Mouse (Mus musculus): ENCODE measurements around the gene Arhgef3.
"Not testable (repeated sequence)": the region's sequence is repeated elsewhere in the genome, so short reads cannot be mapped to it uniquely, and the experiment has no call there.

Gene Arhgef3

DNA sequence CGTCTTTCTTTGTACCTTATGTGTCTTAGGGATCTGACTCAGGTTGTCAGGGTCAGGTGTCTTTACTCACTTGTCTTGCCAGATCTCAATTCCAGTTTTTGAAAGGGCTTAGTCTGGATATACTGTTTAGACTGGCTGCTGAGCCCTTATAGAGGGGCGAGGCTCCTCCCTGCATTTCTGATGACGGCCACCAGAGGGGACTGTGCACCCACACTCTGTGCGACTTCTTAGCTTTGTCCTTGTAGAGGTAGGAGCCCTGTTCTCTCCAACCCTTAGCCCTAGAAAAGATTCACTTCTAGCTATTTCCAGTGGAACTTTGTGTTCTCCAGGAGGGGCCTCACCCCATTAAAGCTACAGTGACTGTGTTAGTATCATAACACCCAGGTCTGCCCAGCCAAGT, 72.3 kb downstream of the Arhgef3 start:
- DNase-seq (ENCODE audit: low read depth, low spot score), result peak; percentile 29

DNA sequence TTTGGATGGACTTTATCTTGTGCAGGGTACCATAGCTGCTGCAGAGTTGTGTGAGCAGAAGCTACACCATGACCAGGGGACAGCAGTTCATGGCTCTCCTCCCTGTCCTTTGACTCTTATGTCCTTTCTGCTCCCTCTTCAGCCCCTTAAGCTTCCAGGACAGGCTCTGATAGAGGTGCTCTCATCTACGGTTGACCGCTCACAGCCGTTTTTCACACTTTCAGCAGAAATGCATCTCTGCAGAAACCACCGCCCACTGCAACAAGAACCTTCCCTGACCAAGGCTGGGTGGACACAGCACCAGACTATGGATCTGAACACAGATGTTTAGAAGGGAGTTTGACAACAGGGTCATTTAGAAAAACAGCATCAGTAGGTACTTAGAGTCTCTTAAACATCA, 73.2 kb downstream of the Arhgef3 start:
- no peak for DNase-seq (ENCODE audit: low read depth, low spot score)

DNA sequence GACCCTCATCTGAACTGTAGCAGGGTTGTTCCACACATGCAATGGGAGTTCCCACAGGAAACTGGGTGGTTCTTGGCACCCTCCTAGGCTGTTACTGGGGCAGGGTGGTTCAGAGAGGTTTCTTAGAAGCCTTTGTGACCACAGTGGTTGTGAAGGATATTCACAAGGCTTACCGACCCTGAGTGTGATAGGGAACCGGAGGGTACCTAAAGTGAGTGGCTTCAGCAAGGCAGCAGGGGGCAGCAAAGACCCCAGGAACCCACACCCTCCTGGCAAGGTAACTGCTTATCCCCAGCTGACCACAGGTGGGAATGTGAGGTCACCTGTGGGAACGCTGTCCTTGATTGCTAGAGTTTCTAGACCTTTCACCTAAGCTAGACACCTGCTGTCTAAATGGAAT, 77.8 kb downstream of the Arhgef3 start:
- no peak for DNase-seq (ENCODE audit: low read depth, low spot score)

DNA sequence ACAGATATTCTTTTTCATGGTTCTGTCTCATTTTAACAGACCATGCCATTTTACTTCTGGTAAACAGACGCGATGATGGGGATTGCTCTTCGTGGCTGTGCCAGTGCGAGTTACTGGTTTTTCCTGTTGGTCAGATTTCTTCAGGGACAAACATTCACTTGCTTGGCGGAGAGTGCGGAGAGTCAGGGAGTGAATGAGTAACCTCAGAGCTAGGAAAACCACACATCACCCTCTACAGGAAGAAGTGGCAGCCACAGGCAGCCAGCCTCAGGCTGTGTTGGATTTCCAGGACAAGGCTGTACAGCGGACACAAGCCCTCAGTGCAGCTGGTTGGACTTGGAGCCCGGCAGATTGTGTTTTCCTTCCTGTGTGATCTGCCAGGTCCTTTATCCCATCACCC, 82.3 kb downstream of the Arhgef3 start:
- DNase-seq (ENCODE audit: low read depth, low spot score), result no peak

DNA sequence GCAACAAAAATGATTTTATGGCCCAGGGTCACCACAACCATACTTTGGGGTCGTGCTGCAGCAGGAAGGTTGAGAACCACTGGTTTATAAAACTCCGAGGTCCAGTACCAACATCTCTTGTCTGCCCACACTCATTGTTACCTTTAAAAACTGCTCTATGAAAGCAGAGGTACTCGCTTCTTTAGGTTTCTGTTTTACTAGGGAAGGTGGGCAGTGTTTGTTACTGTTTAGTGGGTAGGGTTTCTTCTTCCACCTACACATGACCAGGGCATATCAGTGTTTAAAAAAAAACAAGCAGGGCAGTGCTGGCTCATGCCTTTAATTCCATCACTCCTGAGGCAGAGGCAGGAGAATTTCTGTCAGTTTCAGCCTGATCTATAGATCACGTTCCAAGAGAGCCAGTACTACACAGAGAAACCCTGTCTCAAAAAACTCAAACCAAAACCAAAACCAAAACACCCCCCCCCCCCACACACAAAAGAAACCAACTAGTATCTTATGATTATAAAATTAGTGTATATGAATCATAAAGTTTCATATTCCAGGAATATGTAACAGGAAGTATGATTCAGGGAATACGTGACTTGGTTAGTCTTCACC, 83.9 kb downstream of the Arhgef3 start:
- DNase-seq (ENCODE audit: low read depth, low spot score), result no peak

DNA sequence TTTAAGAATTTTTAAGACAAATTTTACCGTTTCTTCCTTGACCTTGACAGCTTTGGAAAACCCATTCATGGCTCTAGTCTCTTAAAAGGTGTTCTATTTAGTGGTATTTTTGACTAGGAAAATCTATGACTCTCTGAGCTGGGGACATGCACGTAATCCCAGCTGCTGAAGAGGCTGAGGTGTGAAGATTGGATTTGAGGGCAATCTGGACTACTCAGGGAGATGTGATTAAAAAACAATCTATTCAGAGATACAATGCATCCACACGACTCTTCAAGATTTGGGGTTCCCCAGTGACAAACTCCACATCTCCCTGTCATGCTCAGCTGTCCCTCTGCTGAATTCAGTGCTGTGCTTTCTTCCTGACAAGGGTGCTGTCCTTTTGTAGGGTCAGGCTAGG, 84.4 kb downstream of the Arhgef3 start:
- DNase-seq (ENCODE audit: low read depth, low spot score), result no peak

DNA sequence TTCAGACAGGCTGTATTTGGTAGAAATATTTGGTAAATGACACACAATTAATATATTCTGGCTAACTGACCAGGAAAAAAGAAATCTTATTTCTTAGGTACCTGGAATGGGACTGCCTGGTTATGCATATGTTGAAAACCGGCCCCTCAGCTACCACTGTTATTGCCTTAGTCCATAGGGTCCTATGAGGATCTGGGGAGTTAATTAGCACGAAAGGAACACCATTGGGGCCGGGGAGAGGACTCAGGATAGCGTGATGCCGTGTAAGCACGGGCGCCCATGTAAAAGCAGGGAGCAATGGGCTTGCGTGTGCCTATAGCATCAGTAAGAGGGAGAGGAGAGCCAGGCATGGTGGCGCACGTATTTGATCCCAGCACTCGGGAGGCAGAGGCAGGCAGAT, 85.2 kb downstream of the Arhgef3 start:
- DNase-seq (ENCODE audit: low read depth, low spot score), result no peak

DNA sequence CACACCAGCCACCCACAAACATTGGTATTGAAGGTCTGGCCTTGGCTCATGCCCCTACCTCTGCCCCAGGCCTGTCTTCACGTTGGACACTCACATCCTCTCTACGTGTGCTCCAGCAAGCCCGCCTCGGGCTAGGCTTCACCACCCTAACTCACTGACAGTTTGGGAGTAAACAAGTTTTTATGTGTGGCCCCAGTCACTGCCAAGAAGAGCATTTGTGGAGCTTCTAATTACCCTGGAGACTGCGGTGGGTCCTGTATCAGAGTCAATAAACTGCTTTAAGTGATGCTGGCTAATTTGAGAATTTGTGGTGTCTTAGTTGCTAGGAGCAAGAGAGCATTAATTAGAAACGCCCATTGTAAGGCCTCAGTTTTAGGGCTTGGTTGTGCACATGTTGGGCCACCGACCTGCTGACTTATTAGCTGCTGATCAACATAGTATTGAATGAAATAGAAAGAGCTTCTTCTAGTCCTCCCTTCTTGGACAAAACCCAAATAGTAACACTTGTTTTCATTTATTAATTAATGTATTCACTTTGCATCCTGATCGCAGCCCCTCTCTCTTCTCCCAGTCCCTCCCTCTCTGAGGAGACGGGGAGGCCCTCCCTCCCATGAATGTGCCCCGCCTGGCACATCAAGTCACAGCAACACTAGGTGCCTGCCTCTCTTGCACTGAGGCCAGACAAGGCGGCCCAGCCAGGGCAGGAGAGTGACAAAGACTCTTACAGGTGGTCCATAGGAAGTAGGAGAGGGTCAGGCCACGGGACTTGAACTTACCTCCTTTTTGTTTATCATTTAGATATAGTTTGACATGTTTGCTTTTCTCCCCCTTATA, 86.3 kb downstream of the Arhgef3 start:
- DNase-seq (ENCODE audit: low read depth, low spot score), result no peak

DNA sequence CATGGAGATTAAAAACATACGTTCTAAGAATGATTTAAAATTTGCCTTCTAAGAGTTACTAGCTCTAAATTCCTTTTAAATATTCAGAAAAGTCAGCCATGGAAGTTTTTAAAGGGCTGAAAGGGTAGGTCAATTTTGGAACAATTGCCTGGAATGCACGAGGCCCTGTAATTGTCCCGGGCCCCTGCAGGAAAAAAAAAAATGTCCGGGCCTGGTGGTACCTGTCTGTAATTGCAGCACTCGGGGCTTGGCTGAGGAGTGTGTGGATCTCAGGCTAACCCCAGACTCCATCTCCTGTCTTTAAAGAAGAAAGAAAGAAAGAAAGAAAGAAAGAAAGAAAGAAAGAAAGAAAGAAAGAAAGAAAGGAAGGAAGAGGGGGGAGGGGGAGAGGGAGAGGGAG, 87.1 kb downstream of the Arhgef3 start:
- no peak for DNase-seq (ENCODE audit: low read depth, low spot score)

DNA sequence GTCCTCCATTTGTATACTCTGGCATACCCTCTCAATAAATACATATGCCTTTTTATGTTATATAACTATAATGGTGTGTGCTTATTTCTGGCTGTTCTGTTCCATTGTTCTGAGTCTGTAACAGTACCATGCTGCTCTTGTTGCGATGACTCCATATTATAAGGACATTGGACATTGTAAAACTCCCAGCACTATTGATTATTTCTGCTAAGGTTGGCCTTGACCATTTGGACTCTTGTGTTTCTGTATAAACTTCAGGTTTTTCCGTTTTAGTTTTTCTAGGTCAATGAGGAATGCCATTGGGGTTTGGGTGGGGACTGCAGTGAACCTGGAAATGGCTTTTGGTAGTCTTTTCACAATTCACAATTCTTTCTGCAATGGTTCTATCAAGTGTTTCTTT, 90.0 kb downstream of the Arhgef3 start:
- DNase-seq (ENCODE audit: low read depth, low spot score), result no peak

DNA sequence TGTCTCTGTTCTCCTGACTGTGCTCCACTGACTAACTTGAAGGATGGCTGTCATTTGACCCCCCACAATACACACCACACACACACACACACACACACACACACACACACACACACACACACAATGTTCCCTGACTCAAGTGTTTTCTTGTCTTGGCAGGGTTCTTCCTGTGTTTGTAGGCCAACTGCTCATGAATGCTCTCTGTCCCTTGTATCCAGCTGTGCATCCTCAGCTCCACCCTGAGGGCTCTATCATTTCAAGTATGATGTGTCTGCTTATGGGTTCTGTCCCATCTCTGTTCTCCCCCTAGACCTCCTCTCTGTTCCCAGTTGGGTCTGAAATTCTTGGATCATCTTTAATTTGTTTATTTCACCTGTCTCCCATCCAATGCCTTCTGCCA, 91.7 kb downstream of the Arhgef3 start:
- no peak for DNase-seq (ENCODE audit: low read depth, low spot score)

DNA sequence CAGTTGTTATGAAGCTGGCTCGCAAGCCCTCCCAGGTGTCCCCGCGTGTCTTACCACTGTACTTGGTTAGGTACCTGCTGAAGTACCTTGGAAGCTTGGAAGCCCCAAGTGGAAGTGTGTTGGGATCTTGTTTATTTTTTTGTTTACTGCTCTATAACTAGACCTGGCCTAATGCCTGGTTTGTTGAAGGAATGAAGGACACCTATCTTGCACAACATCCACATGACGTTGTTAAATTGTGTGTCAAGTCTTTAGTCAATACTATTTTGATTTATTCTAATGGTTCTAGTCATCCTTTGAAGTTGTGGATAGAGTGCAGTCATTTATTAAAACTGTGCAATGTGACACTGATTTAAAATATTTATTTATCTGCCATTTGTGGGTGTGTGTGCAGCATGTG, 94.8 kb downstream of the Arhgef3 start:
- no peak for DNase-seq (ENCODE audit: low read depth, low spot score)

DNA sequence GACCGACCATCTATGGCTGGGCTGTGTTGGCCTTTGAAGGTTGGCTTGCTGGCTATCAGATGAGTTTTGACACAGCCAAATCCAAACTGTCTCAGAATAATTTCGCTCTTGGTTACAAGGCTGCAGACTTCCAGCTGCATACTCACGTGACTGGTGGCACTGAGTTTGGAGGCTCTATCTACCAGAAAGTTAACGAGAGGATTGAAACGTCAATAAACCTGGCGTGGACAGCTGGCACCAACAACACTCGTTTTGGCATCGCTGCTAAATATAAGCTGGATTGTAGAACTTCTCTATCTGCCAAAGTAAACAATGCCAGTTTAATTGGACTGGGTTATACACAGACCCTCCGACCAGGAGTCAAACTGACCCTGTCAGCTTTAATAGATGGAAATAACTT, 96.1 kb downstream of the Arhgef3 start:
- DNase-seq (ENCODE audit: low read depth, low spot score), result not testable (repeated sequence)

DNA sequence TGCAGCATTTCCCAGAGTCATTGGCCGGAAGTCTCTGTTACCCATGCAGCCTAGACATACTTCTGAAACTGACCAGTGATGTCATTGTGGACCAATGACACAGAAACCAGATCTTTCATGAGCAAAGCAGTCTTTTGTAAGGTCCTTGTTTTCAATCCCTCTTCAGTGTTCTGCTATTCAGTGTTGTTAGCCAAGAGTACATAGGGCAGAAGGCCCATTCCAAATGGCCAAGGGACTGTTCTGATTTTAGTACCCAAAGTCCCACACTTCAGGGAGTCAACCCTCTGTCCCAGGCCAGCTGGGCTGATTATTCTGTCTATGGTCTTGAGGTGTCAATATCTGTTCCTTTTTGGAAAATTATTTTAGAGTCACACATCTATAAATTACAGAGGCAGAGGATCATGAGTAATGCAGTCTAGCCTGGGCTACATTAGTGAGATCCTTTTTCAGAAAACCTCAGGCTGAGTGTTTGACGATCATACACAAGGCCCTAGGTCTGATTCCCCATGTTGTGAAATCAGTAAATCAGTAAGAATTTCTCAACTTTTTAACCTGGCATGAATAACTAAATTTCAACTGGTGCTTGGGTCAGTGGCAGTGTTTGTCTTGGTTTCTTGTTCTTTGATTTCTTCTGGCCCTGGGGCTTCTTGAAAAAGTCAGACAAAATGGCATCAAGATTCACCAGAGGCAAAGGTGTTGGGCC, 97.2 kb downstream of the Arhgef3 start:
- DNase-seq (ENCODE audit: low read depth, low spot score), result no peak

DNA sequence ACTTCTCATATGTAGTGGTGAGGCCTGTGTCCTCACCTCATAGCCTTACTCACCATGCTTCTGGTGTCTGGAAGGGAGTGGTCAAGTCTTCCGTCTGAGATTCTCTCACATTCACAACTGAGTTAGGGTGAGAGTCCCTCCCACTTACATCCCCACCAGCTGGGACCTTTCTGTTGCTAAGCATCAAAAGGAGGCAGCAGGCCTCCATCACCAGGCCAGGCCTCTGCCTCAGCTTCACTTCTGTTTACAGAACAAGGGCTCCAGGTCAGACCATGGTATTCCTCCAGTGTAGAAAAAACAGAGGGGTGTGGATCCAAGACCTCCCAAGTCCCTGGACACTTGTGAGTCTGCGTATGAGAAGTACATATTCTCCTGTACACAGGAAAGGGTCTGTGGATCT, 99.5 kb downstream of the Arhgef3 start:
- DNase-seq (ENCODE audit: low read depth, low spot score), result no peak

DNA sequence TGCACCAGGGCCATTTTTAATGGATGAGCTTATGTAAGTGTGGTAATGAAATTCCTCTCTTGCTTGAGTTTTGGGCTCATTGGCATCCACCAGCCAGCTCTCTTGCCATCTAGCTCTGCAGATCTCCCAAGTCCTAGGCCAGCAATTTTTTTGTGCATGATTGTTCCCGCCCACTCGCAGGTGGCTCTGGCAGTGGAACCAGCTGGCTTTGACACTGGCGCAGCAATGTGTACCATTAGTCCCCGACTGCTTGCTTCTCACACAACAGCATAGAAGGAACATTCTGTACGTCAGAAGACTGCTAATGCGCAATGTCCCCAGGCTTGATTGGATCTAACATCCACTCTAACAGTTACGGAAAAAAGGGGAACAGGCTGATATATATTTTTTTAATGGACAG, 105.0 kb downstream of the Arhgef3 start:
- no peak for DNase-seq (ENCODE audit: low read depth, low spot score)

DNA sequence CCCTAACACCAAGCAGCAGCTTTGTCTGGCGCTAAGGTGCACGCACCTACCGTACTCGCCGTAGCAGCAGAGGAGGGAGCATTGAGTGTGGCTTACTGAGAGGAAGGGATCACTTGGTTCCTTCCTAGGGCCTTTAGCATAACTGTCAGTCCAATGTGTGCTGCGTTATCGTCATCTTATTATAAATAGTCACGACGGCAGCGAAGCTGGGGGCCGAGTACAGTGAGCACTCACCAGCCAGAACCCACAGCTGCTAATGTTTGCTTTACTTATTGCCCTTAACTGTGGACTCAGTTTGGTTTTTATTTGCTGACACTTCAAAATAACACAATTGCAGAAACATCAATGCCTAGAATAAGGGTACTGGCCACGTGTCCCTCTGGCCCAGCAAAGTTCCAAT, 105.6 kb downstream of the Arhgef3 start:
- no peak for DNase-seq (ENCODE audit: low read depth, low spot score)

DNA sequence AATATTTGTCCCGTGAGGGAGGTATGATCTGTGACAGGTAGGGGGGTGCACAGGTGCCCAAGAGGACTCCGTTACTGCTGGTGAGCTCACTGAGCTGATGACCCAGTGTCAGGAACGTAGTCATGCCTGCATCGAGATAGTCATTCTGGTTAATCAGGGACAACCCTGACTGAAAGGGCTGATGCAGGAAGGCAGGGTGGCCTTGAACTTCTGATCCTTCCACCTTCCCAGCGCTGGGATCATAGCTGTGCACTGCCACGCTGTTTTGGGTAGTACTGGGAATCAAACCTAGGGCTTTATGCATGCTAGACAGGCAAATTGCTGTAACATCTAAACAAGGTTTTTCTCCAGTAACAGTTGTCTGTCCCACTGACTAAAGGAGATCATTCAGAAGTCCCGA, 109.9 kb downstream of the Arhgef3 start:
- no peak for DNase-seq (ENCODE audit: low read depth, low spot score)

DNA sequence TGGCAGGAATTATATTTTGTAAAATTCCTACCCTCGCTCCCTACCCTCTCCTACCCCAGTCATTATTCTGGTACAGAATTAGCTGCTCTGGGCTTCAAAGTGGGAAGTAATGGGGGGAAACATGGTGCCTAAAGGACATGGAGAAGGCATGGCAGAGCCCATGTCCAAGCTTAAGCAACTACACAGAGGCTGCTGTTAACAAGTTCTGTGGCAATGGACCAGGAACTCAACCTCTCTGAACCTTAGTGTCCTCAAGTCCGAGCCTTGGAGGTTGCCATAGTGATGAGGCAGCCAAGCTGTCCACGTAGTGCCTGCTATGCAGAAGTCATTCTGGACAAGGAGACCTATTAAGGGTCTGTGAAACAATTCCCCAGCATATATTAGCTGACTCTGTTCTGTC, 111.6 kb downstream of the Arhgef3 start:
- DNase-seq (ENCODE audit: low read depth, low spot score), result no peak

DNA sequence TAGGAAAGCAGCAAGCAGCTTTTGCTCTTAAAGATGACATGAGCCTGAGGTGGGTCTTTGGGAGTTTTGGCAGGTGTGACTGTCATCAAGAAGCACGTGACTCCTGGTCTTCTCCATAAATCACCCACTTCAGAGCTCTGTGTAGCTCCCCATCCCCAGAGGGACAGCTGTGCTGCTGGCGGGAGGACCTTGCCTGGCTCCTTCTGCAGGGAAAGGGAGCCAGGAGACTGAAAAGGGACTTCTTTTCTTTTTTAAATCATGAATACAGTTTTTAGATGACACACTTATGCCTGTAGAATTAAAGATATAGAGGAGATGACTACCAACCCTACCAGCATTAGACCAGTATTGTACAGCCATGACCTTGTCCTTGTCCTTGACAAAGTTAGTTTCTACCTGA, 113.6 kb downstream of the Arhgef3 start:
- DNase-seq (ENCODE audit: low read depth, low spot score), result no peak

DNA sequence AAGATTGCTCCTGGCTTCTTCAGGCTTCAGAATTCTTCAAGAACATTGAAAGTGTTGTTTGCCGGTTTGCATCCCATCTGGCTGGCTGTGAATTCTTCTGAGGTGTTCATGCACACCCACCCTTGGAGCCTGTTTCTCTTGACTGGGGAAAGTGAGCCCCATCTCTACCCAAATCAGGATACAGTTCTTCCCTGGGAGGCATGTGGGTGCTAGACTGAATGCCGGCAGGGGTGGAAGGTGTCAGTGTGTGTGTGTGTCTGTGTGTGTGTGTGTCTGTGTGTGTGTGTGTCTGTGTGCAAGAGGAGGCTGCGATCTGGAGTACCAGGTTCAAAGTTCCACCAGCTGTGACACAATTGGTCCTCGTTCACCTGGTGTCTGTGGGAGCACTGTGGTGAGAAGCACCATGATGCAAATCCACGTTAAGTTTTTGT, 114.3 kb downstream of the Arhgef3 start:
- no peak for DNase-seq (ENCODE audit: low read depth, low spot score)

DNA sequence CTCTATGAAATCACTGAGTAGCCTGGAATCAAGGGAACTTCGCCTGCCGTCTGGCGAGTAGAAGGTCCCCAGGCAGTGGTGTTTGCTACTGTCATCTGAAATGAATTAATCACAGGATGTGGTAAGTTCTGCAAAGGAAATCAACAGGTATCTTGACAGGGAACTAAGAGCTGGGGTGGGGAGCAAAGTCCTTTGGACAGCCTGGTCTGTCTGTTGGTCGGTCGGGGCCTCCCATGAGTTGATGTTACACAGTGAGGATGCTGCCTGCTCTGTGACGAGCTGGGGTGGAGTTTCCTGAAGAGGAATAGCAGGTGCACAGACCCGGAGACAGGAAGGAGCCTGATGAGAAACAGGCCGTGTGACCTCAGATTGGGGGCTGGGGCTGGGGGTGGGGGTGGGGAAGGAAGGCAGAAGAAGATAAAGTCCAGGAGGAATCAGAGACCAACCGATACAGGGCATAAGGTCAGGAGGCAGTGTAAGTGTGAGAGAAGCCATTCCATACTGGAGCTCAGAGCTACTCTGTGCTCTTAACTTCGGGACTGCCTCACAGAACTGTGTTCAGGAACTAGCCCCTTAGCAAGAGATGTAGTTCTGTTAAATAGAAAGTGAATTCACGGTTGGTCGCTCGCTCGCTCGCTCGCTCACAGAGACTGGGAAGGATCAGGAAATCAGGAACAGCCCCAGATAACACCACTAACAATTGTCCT, 114.9 kb downstream of the Arhgef3 start:
- no peak for DNase-seq (ENCODE audit: low read depth, low spot score)
